8 mouse cellular contexts compared by ENCODE assay signal in genomic region chr17:24506332-24507070, GRCm38 (mm10). TPM values are rescaled to one million over a fixed set of nuclear protein-coding genes. Genes with fewer than 3 reads are reported as not detected.
DNase-seq lines count a peak whose midpoint lies in the region; ATAC-seq and TF ChIP-seq lines count a peak whose summit lies in the region.

No protein-coding gene starts in this region.

- H3K9ac ChIP-seq in kidney, embryonic 15.5 days = no peak overlapping the region; the same call in 1 of the 2 replicates

- H3K27me3 ChIP-seq in kidney, embryonic 15.5 days = no peaks in the 10 kb centered on the region
- no peaks in the 10 kb centered on the region for H3K27me3 ChIP-seq in cerebellum, adult 2 months (ENCODE audit: control insufficient read depth, insufficient read depth, low read length)
- peaks cover 53% of the 10 kb centered on the region for H3K27me3 ChIP-seq in heart, embryonic 10.5 days (ENCODE audit: insufficient read depth, poor library complexity, severe bottlenecking)
- peaks cover 16% of the 10 kb centered on the region for H3K27me3 ChIP-seq in limb, embryonic 10.5 days (ENCODE audit: low read depth, poor library complexity, severe bottlenecking)

- H3K27ac ChIP-seq in kidney, embryonic 15.5 days = no peak overlapping the region
- H3K27ac ChIP-seq in cerebellum, adult 2 months (ENCODE audit: insufficient read depth, low read length) = no peak overlapping the region
- peak overlapping the region; percentile 38; the same call in 1 of the 2 replicates for H3K27ac ChIP-seq in heart, embryonic 10.5 days
- H3K27ac ChIP-seq in limb, embryonic 10.5 days = peak overlapping the region; percentile 42; the same call in 1 of the 2 replicates
- H3K27ac ChIP-seq in olfactory bulb, adult 2 months (ENCODE audit: insufficient read depth, low read depth, low read length) = peak overlapping the region; percentile 22

- H3K4me1 ChIP-seq in kidney, embryonic 15.5 days = peaks cover 12% of the 10 kb centered on the region
- H3K4me1 ChIP-seq in cerebellum, adult 2 months (ENCODE audit: control insufficient read depth, insufficient read depth, low read length) = peaks cover 19% of the 10 kb centered on the region
- peaks cover 18% of the 10 kb centered on the region for H3K4me1 ChIP-seq in heart, embryonic 10.5 days
- peaks cover 24% of the 10 kb centered on the region for H3K4me1 ChIP-seq in limb, embryonic 10.5 days
- H3K4me1 ChIP-seq in olfactory bulb, adult 2 months (ENCODE audit: control insufficient read depth, insufficient read depth, low read length) = peaks cover 25% of the 10 kb centered on the region

- no peaks in the 10 kb centered on the region for H3K9me3 ChIP-seq in kidney, embryonic 15.5 days (replicated peaks)
- H3K9me3 ChIP-seq in heart, embryonic 10.5 days = no peaks in the 10 kb centered on the region
- H3K9me3 ChIP-seq in limb, embryonic 10.5 days (replicated peaks) = no peaks in the 10 kb centered on the region

- TF ChIP-seq POLR2A in cerebellum, adult 2 months (IDR thresholded peaks at IDR 0.05; ENCODE audit: borderline replicate concordance, insufficient read depth, low read length) = no peak
- TF ChIP-seq POLR2A in olfactory bulb, adult 2 months (IDR thresholded peaks at IDR 0.05; ENCODE audit: insufficient read depth, low read depth, low read length) = no peak

- peak overlapping the region; percentile 15; the same call in 1 of the 2 replicates for H3K4me3 ChIP-seq in kidney, embryonic 15.5 days (replicated peaks)
- H3K4me3 ChIP-seq in cerebellum, adult 2 months (replicated peaks; ENCODE audit: insufficient read depth, low read depth, low read length) = peak overlapping the region; percentile 3
- peak overlapping the region; percentile 49 for H3K4me3 ChIP-seq in heart, embryonic 10.5 days
- H3K4me3 ChIP-seq in limb, embryonic 10.5 days = peak overlapping the region; percentile 34
- no peak overlapping the region for H3K4me3 ChIP-seq in olfactory bulb, adult 2 months (ENCODE audit: insufficient read depth, low read depth, low read length)

- WGBS in kidney, embryonic 15.5 days = 27% methylated on average over 36 of the region's 36 CpGs
- WGBS in cerebellum, adult 2 months = 13% methylated on average over 36 of the region's 36 CpGs
- WGBS in heart, embryonic 10.5 days = 19% methylated on average over 36 of the region's 36 CpGs
- WGBS in limb, embryonic 10.5 days = 24% methylated on average over 36 of the region's 36 CpGs
- WGBS in olfactory bulb, adult 2 months = 18% methylated on average over 36 of the region's 36 CpGs

- H3K36me3 ChIP-seq in kidney, embryonic 15.5 days = peaks cover 39% of the 10 kb centered on the region
- peaks cover 50% of the 10 kb centered on the region for H3K36me3 ChIP-seq in heart, embryonic 10.5 days
- peaks cover 72% of the 10 kb centered on the region for H3K36me3 ChIP-seq in limb, embryonic 10.5 days

- H3K4me2 ChIP-seq in kidney, embryonic 15.5 days = peak overlapping the region; percentile 53

- DNase-seq in kidney, postnatal 14 days = no peak
- peak; percentile 65 to 71 for DNase-seq in cerebellum, adult 2 months
- DNase-seq in heart, embryonic 10.5 days (ENCODE audit: low spot score) = no peak
- no peak for DNase-seq in limb, embryonic 10.5 days (ENCODE audit: low spot score)
- no peak for DNase-seq in thymus, postnatal 14 days
- DNase-seq in thymus, postnatal 0 days (ENCODE audit: low spot score) = no peak

- no peak for ATAC-seq in kidney, embryonic 15.5 days (replicated peaks; ENCODE audit: low FRiP score)

- TF ChIP-seq CTCF in cerebellum, adult 2 months (IDR thresholded peaks at IDR 0.05; ENCODE audit: borderline replicate concordance, insufficient read depth, low read depth, low read length) = 0 out of 2 replicates have a peak, but pooled peaks have one; percentile 10
- TF ChIP-seq CTCF in olfactory bulb, adult 2 months (IDR thresholded peaks at IDR 0.05; ENCODE audit: insufficient read depth, low read depth, low read length) = no peak

RNA-seq across cellular contexts. Expression of gene Caskin1, which starts 18.1 kb away (rescaled TPM):
- 1.8 and 2.3 TPM in 2 replicates for polyA plus RNA-seq in kidney, embryonic 15.5 days (2015; fragmentation: Nextera tagmentation; extraction: Ambion mirVana)
- polyA plus RNA-seq in cerebellum, adult 2 months (2012; rRNA removed) = 122 and 127 TPM in 2 replicates
- 0.71 and 1.4 TPM in 2 replicates for polyA plus RNA-seq in heart, embryonic 10.5 days (2016; fragmentation: Nextera tagmentation; extraction: Ambion mirVana)
- 1.4 and 3.6 TPM in 2 replicates for polyA plus RNA-seq in limb, embryonic 10.5 days (2016; fragmentation: Nextera tagmentation; extraction: Ambion mirVana)
- polyA plus RNA-seq in olfactory bulb, adult 2 months (2012; ENCODE audit: insufficient read depth, insufficient read length, low replicate concordance, missing spikeins) = not detected in 2 replicates
- polyA plus RNA-seq in thymus, postnatal 0 days (2015; fragmentation: Nextera tagmentation; extraction: Ambion mirVana) = 0.10 and 0.19 TPM in 2 replicates

RNA-seq across cellular contexts. Expression of gene Traf7, which starts 21.2 kb away (rescaled TPM):
- 85.8 and 96.1 TPM in 2 replicates for polyA plus RNA-seq in kidney, embryonic 15.5 days (2015; fragmentation: Nextera tagmentation; extraction: Ambion mirVana)
- polyA plus RNA-seq in cerebellum, adult 2 months (2012; rRNA removed) = 197 and 198 TPM in 2 replicates
- polyA plus RNA-seq in heart, embryonic 10.5 days (2016; fragmentation: Nextera tagmentation; extraction: Ambion mirVana) = 93.5 and 95.9 TPM in 2 replicates
- 125 and 136 TPM in 2 replicates for polyA plus RNA-seq in limb, embryonic 10.5 days (2016; fragmentation: Nextera tagmentation; extraction: Ambion mirVana)
- not detected in 2 replicates for polyA plus RNA-seq in olfactory bulb, adult 2 months (2012; ENCODE audit: insufficient read depth, insufficient read length, low replicate concordance, missing spikeins)
- polyA plus RNA-seq in thymus, postnatal 0 days (2015; fragmentation: Nextera tagmentation; extraction: Ambion mirVana) = 59.9 and 64.3 TPM in 2 replicates

RNA-seq across cellular contexts. Expression of gene Rab26, which starts 27.5 kb away (rescaled TPM):
- polyA plus RNA-seq in kidney, embryonic 15.5 days (2015; fragmentation: Nextera tagmentation; extraction: Ambion mirVana) = 2.8 TPM in 2 replicates
- 21.7 and 22.6 TPM in 2 replicates for polyA plus RNA-seq in cerebellum, adult 2 months (2012; rRNA removed)
- 1.3 and 2.3 TPM in 2 replicates for polyA plus RNA-seq in heart, embryonic 10.5 days (2016; fragmentation: Nextera tagmentation; extraction: Ambion mirVana)
- 2.4 and 3.8 TPM in 2 replicates for polyA plus RNA-seq in limb, embryonic 10.5 days (2016; fragmentation: Nextera tagmentation; extraction: Ambion mirVana)
- polyA plus RNA-seq in olfactory bulb, adult 2 months (2012; ENCODE audit: insufficient read depth, insufficient read length, low replicate concordance, missing spikeins) = not detected in 2 replicates
- polyA plus RNA-seq in thymus, postnatal 0 days (2015; fragmentation: Nextera tagmentation; extraction: Ambion mirVana) = 1.5 and 2.4 TPM in 2 replicates

RNA-seq across cellular contexts. Expression of gene Mlst8, which starts 27.6 kb away (rescaled TPM):
- 29.0 and 36.1 TPM in 2 replicates for polyA plus RNA-seq in kidney, embryonic 15.5 days (2015; fragmentation: Nextera tagmentation; extraction: Ambion mirVana)
- 55.9 and 63.5 TPM in 2 replicates for polyA plus RNA-seq in cerebellum, adult 2 months (2012; rRNA removed)
- 22.3 and 22.7 TPM in 2 replicates for polyA plus RNA-seq in heart, embryonic 10.5 days (2016; fragmentation: Nextera tagmentation; extraction: Ambion mirVana)
- 31.6 and 42.2 TPM in 2 replicates for polyA plus RNA-seq in limb, embryonic 10.5 days (2016; fragmentation: Nextera tagmentation; extraction: Ambion mirVana)
- polyA plus RNA-seq in olfactory bulb, adult 2 months (2012; ENCODE audit: insufficient read depth, insufficient read length, low replicate concordance, missing spikeins) = not detected in 2 replicates
- 18.6 and 19.2 TPM in 2 replicates for polyA plus RNA-seq in thymus, postnatal 0 days (2015; fragmentation: Nextera tagmentation; extraction: Ambion mirVana)

RNA-seq across cellular contexts. Expression of gene Bricd5, which starts 32.8 kb away (rescaled TPM):
- 0.39 and 0.58 TPM in 2 replicates for polyA plus RNA-seq in kidney, embryonic 15.5 days (2015; fragmentation: Nextera tagmentation; extraction: Ambion mirVana)
- polyA plus RNA-seq in cerebellum, adult 2 months (2012; rRNA removed) = 2.3 TPM in 2 replicates
- polyA plus RNA-seq in heart, embryonic 10.5 days (2016; fragmentation: Nextera tagmentation; extraction: Ambion mirVana) = 0.48 and 0.69 TPM in 2 replicates
- 0.24 TPM in 1 of 2 replicates, not detected in the other for polyA plus RNA-seq in limb, embryonic 10.5 days (2016; fragmentation: Nextera tagmentation; extraction: Ambion mirVana)
- polyA plus RNA-seq in olfactory bulb, adult 2 months (2012; ENCODE audit: insufficient read depth, insufficient read length, low replicate concordance, missing spikeins) = not detected in 2 replicates
- 0.18 TPM in 1 of 2 replicates, not detected in the other for polyA plus RNA-seq in thymus, postnatal 0 days (2015; fragmentation: Nextera tagmentation; extraction: Ambion mirVana)

Comparison
In these comparisons a context has a peak if more than half of its experiments do, and no peak if none do; other contexts are left out.
1. H3K27ac ChIP-seq: peak in heart, embryonic 10.5 days (single experiment), limb, embryonic 10.5 days (single experiment) and olfactory bulb, adult 2 months (single experiment); none in kidney, embryonic 15.5 days (single experiment) and cerebellum, adult 2 months (single experiment).
2. DNase-seq: peak in cerebellum, adult 2 months (2 of 2); none in kidney, postnatal 14 days (single experiment), heart, embryonic 10.5 days (single experiment), limb, embryonic 10.5 days (single experiment), thymus, postnatal 14 days (single experiment) and thymus, postnatal 0 days (single experiment).